Mouse (Mus musculus): Measurements from ENCODE around the gene Rgs3.

Gene Rgs3

GRCm38 (mm10) chr4:62744985-62745638 lies 185.5 kb downstream of the Rgs3 start:
- DNase-seq (ENCODE audit: low spot score), result no peak
